Mouse (Mus musculus) liver, embryonic 12.5 days (tissue): ENCODE results near the gene Bpifb3. TPM values are rescaled to one million over a fixed set of nuclear protein-coding genes. Genes with fewer than 3 reads are reported as not detected.

Experiments used
- ATAC-seq: fragments of 200-750 bp; cut with Nextera tagmentation; 2 replicates; pipeline ENCODE4 v1.8.0; 2017; ENCODE audit warnings: moderate number of reproducible peaks, mild to moderate bottlenecking, moderate library complexity
- H3K27ac ChIP-seq: fragments of 300-500 bp; sonication (generic); 2 replicates; pipeline ENCODE4 v1.5.1; 2016; ENCODE audit warnings: mild to moderate bottlenecking
- H3K27me3 ChIP-seq: fragments of 300-500 bp; sonication (generic); replicated peaks from 2 replicates; pipeline ENCODE4 v1.6.1; 2016; ENCODE audit warnings: mild to moderate bottlenecking, moderate library complexity
- H3K36me3 ChIP-seq: fragments of 300-500 bp; sonication (generic); 2 replicates; pipeline ENCODE4 v1.6.1; 2016; ENCODE audit warnings: mild to moderate bottlenecking, moderate library complexity
- H3K4me1 ChIP-seq: fragments of 300-500 bp; sonication (generic); 2 replicates; pipeline ENCODE4 v1.6.1; 2016
- H3K4me2 ChIP-seq: fragments of 300-500 bp; sonication (generic); 2 replicates; pipeline ENCODE4 v1.6.1; 2016; ENCODE audit warnings: mild to moderate bottlenecking, moderate library complexity
- H3K4me3 ChIP-seq: fragments of 300-500 bp; sonication (generic); 2 replicates; pipeline ENCODE4 v1.5.1; 2016; ENCODE audit warnings: mild to moderate bottlenecking, moderate library complexity
- H3K9ac ChIP-seq: fragments of 300-500 bp; sonication (generic); 2 replicates; pipeline ENCODE4 v1.6.1; 2016; ENCODE audit warnings: mild to moderate bottlenecking, moderate library complexity
- H3K9me3 ChIP-seq: fragments of 300-500 bp; sonication (generic); replicated peaks from 2 replicates; pipeline ENCODE4 v1.6.1; 2016; ENCODE audit warnings: mild to moderate bottlenecking, moderate library complexity
- WGBS: fragments of 180-500 bp; shearing (Covaris S2); methylation state at CpG from one replicate; pipeline ENCODE4 v1.1.7; 2016; ENCODE audit not compliant: insufficient replicate concordance; 5-methylcytosine and 5-hydroxymethylcytosine counted together
- polyA plus RNA-seq: library from polyadenylated mRNA; unstranded; fragments of >200 nt; fragmentation: Nextera tagmentation; extraction: Ambion mirVana; gene quantifications from 2 replicates; pipeline ENCODE4 v1.2.1, GENCODE M21; 2016

Bpifb3 gene
- polyA plus RNA-seq, 1 experiment from 2014 or later: not detected

- no peaks in the 10 kb centered on the region for H3K4me1 ChIP-seq
- H3K36me3 ChIP-seq: no peaks in the 10 kb centered on the region
- no peaks in the 10 kb centered on the region for H3K9me3 ChIP-seq
- no peak within 1 kb of the TSS for H3K4me3 ChIP-seq
- WGBS: 42% methylated on average over 5 of the region's 5 CpGs
- no peak for ATAC-seq
- no peak within 1 kb of the TSS for H3K27ac ChIP-seq
- H3K4me2 ChIP-seq: no peak within 1 kb of the TSS
- H3K27me3 ChIP-seq: no peaks in the 10 kb centered on the region
- H3K9ac ChIP-seq: no peak within 1 kb of the TSS
Observed at GRCm38 (mm10) chr2:153937843-153938242, 19.8 kb downstream of the Bpifb3 start, which contains the start of gene Bpifb4. Gene Bpifb4 (plus strand): TSS chr2:153938212.

GRCm38 (mm10) chr2:153943537-153943936, 25.5 kb downstream of the Bpifb3 start:
- ATAC-seq: no peak
- Histone ChIP-seq H3K4me2 (no peak overlapping the region), H3K27me3 (no peaks in the 10 kb centered on the region), H3K9me3 (no peaks in the 10 kb centered on the region), H3K9ac (no peak overlapping the region), H3K4me1 (no peaks in the 10 kb centered on the region), H3K27ac (no peak overlapping the region), H3K36me3 (no peaks in the 10 kb centered on the region), H3K4me3 (no peak overlapping the region)
- WGBS: 18% methylated on average over 3 of the region's 3 CpGs

GRCm38 (mm10) chr2:153944567-153944966, 26.5 kb downstream of the Bpifb3 start:
- Histone ChIP-seq H3K9ac (no peak overlapping the region), H3K9me3 (no peaks in the 10 kb centered on the region), H3K27ac (no peak overlapping the region), H3K4me1 (no peaks in the 10 kb centered on the region), H3K4me3 (no peak overlapping the region), H3K4me2 (no peak overlapping the region), H3K27me3 (no peaks in the 10 kb centered on the region), H3K36me3 (no peaks in the 10 kb centered on the region)
- ATAC-seq: no peak
- 70% methylated on average over 8 of the region's 8 CpGs for WGBS

- ATAC-seq: no peak
- WGBS: 24% methylated on average over 6 of the region's 6 CpGs
- H3K36me3 ChIP-seq: no peaks in the 10 kb centered on the region
- no peak overlapping the region for H3K4me2 ChIP-seq
- no peak overlapping the region for H3K27ac ChIP-seq
- H3K9ac ChIP-seq: no peak overlapping the region
- no peak overlapping the region for H3K4me3 ChIP-seq
- no peaks in the 10 kb centered on the region for H3K27me3 ChIP-seq
- H3K9me3 ChIP-seq: no peaks in the 10 kb centered on the region
- no peaks in the 10 kb centered on the region for H3K4me1 ChIP-seq
Observed at GRCm38 (mm10) chr2:153952897-153953296, 34.9 kb downstream of the Bpifb3 start.

- no peaks in the 10 kb centered on the region for H3K4me1 ChIP-seq
- H3K9ac ChIP-seq: no peak overlapping the region
- no peak for ATAC-seq
- no peaks in the 10 kb centered on the region for H3K27me3 ChIP-seq
- H3K9me3 ChIP-seq: no peaks in the 10 kb centered on the region
- no peaks in the 10 kb centered on the region for H3K36me3 ChIP-seq
- H3K4me3 ChIP-seq: no peak overlapping the region
- peak overlapping the region; percentile 30 for H3K4me2 ChIP-seq
- WGBS: 4% methylated on average over 6 of the region's 6 CpGs
- H3K27ac ChIP-seq: no peak overlapping the region
Observed at GRCm38 (mm10) chr2:153953836-153954235, 35.8 kb downstream of the Bpifb3 start.

- H3K4me2 ChIP-seq: no peak overlapping the region
- no peaks in the 10 kb centered on the region for H3K4me1 ChIP-seq
- H3K9ac ChIP-seq: no peak overlapping the region
- ATAC-seq: no peak
- H3K4me3 ChIP-seq: no peak overlapping the region
- no peaks in the 10 kb centered on the region for H3K36me3 ChIP-seq
- 40% methylated on average over 4 of the region's 4 CpGs for WGBS
- no peaks in the 10 kb centered on the region for H3K9me3 ChIP-seq
- no peak overlapping the region for H3K27ac ChIP-seq
- H3K27me3 ChIP-seq: no peaks in the 10 kb centered on the region
Observed at GRCm38 (mm10) chr2:153962821-153963331, 44.8 kb downstream of the Bpifb3 start.

- Histone ChIP-seq H3K27me3 (no peaks in the 10 kb centered on the region), H3K4me1 (no peaks in the 10 kb centered on the region), H3K4me2 (no peak overlapping the region), H3K27ac (no peak overlapping the region), H3K36me3 (no peaks in the 10 kb centered on the region), H3K4me3 (no peak overlapping the region), H3K9me3 (no peaks in the 10 kb centered on the region), H3K9ac (no peak overlapping the region)
- 55% methylated on average over 1 of the region's 1 CpGs for WGBS
- ATAC-seq: no peak
Observed at GRCm38 (mm10) chr2:153963334-153963733, 45.3 kb downstream of the Bpifb3 start.

GRCm38 (mm10) chr2:153970221-153970620, 52.2 kb downstream of the Bpifb3 start:
- Histone ChIP-seq H3K27me3 (no peaks in the 10 kb centered on the region), H3K4me1 (no peaks in the 10 kb centered on the region), H3K9ac (no peak overlapping the region), H3K27ac (no peak overlapping the region), H3K9me3 (no peaks in the 10 kb centered on the region), H3K4me2 (no peak overlapping the region), H3K4me3 (no peak overlapping the region), H3K36me3 (no peaks in the 10 kb centered on the region)
- no peak for ATAC-seq
- WGBS: 69% methylated on average over 5 of the region's 5 CpGs

GRCm38 (mm10) chr2:153974582-153974981, 56.6 kb downstream of the Bpifb3 start, which contains the start of gene Bpifa6:
Gene Bpifa6 (plus strand): TSS chr2:153974945.
- no peaks in the 10 kb centered on the region for H3K36me3 ChIP-seq
- H3K4me2 ChIP-seq: no peak within 1 kb of the TSS
- H3K27ac ChIP-seq: no peak within 1 kb of the TSS
- no peak within 1 kb of the TSS for H3K4me3 ChIP-seq
- 60% methylated on average over 5 of the region's 5 CpGs for WGBS
- no peaks in the 10 kb centered on the region for H3K27me3 ChIP-seq
- H3K9me3 ChIP-seq: no peaks in the 10 kb centered on the region
- no peak for ATAC-seq
- H3K9ac ChIP-seq: no peak within 1 kb of the TSS
- no peaks in the 10 kb centered on the region for H3K4me1 ChIP-seq

Other genes starting within 250 kb of the Bpifb3 start
- 0.42 and 0.58 TPM in 2 replicates for gene Dnmt3c, start 221.6 kb upstream of the Bpifb3 start, polyA plus RNA-seq
- gene Mapre1, start 177.0 kb upstream of the Bpifb3 start, polyA plus RNA-seq: 199 and 200 TPM in 2 replicates
- 0.10 and 0.16 TPM in 2 replicates for gene Efcab8, start 138.3 kb upstream of the Bpifb3 start, polyA plus RNA-seq
- gene Sun5, start 47.1 kb upstream of the Bpifb3 start, polyA plus RNA-seq: not detected in 2 replicates
- gene Bpifb2, start 43.2 kb upstream of the Bpifb3 start, polyA plus RNA-seq: not detected in 2 replicates
- gene Bpifb6, start 17.8 kb upstream of the Bpifb3 start, polyA plus RNA-seq: not detected in 2 replicates
- 0.08 TPM in 1 of 2 replicates, not detected in the other for gene Bpifb4, start 20.0 kb downstream of the Bpifb3 start, polyA plus RNA-seq
- gene Bpifa6, start 56.7 kb downstream of the Bpifb3 start, polyA plus RNA-seq: not detected in 2 replicates
- not detected in 2 replicates for gene Bpifa2, start 90.0 kb downstream of the Bpifb3 start, polyA plus RNA-seq
- not detected in 2 replicates for gene Bpifa3, start 212.1 kb downstream of the Bpifb3 start, polyA plus RNA-seq
- gene Bpifa1, start 224.7 kb downstream of the Bpifb3 start, polyA plus RNA-seq: 0.11 and 0.16 TPM in 2 replicates
- 0.24 TPM in 1 of 2 replicates, not detected in the other for gene Bpifa5, start 244.4 kb downstream of the Bpifb3 start, polyA plus RNA-seq